Mouse (Mus musculus) forebrain, embryonic 13.5 days (tissue): ENCODE measurements around the gene Gng4. TPM values are rescaled to one million over a fixed set of nuclear protein-coding genes. Genes with fewer than 3 reads are reported as not detected.
A peak's percentile ranks its signal among the peaks of the same experiment; 100 is the strongest.
"Not testable (repeated sequence)": the region's sequence is repeated elsewhere in the genome, so short reads cannot be mapped to it uniquely, and the experiment has no call there.

Experiments
- ATAC-seq: fragments of 200-750 bp; cut with Nextera tagmentation; 2 replicates; pipeline ENCODE4 v1.8.0; 2017
- H3K27ac ChIP-seq: fragments of 300-500 bp; sonication (generic); 2 replicates; pipeline ENCODE4 v1.5.1; 2015; ENCODE audit warnings: inconsistent platforms, mild to moderate bottlenecking, moderate library complexity
- H3K27me3 ChIP-seq: fragments of 300-500 bp; sonication (generic); 2 replicates; pipeline ENCODE4 v1.6.1; 2015; ENCODE audit warnings: mild to moderate bottlenecking, inconsistent platforms
- H3K36me3 ChIP-seq: fragments of 300-500 bp; sonication (generic); 2 replicates; pipeline ENCODE4 v1.6.1; 2015; ENCODE audit warnings: mild to moderate bottlenecking, inconsistent platforms; ENCODE audit not compliant: poor library complexity, severe bottlenecking
- H3K4me1 ChIP-seq: fragments of 300-500 bp; sonication (generic); 2 replicates; pipeline ENCODE4 v1.6.1; 2015; ENCODE audit warnings: inconsistent platforms
- H3K4me2 ChIP-seq: fragments of 300-500 bp; sonication (generic); 2 replicates; pipeline ENCODE4 v1.6.1; 2015; ENCODE audit warnings: inconsistent platforms, mild to moderate bottlenecking, moderate library complexity
- H3K4me3 ChIP-seq: fragments of 300-500 bp; sonication (generic); 2 replicates; pipeline ENCODE4 v1.5.1; 2015; ENCODE audit warnings: mild to moderate bottlenecking, inconsistent platforms
- H3K9ac ChIP-seq: fragments of 300-500 bp; sonication (generic); 2 replicates; pipeline ENCODE4 v1.6.1; 2015; ENCODE audit warnings: mild to moderate bottlenecking, inconsistent platforms
- H3K9me3 ChIP-seq: fragments of 300-500 bp; sonication (generic); replicated peaks from 2 replicates; pipeline ENCODE4 v1.6.1; 2016; ENCODE audit warnings: inconsistent platforms
- WGBS: fragments of 180-500 bp; shearing (Covaris S2); methylation state at CpG from one replicate; pipeline ENCODE4 v1.1.7; 2015; 5-methylcytosine and 5-hydroxymethylcytosine counted together
- polyA plus RNA-seq: library from polyadenylated mRNA; unstranded; fragments of >200 nt; fragmentation: Nextera tagmentation; extraction: Ambion mirVana; gene quantifications from 2 replicates; pipeline ENCODE4 v1.2.1, GENCODE M21; 2015

The Gng4 gene
- polyA plus RNA-seq, 1 experiment from 2014 or later, result 7.4 TPM

DNA sequence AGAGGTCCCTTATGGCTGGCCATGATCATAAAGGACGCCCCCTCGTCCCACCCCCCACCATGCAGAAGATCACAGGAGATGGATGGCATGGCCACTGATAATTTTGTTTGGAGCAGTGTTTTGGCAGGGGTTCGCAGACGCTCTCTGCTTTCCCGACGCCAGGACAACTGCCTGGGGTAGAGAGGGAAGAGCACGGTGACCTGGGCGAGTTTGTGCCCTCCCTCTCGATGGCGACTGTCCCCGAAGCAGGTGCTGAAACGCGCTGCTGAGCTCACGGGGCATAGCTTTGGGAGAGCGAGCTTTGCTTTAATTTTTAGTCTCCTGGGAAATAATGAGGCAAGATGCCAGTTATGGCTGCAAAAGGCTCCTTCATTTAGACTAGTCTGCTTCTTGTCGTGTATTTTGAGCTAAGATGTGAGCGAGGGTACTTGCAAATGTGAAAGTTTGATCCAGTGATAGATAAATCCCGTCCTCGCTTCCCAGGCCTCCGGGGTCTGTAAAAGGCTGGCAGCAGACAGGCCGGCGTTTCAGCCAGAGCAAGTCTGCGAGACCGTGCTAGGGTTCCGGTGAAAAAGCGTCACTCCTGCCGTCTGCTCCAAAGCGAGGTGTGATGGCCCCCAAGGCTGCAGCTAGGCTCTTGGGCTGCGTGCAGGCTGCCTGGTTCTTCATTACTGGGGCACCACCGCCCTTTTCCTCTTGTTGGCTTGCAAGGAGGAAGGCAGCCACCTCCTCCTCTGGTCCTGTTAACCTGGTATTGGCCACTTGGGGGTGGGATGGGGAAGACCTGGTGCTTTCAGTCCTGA is 1.3 kb downstream of the Gng4 start:
- Histone ChIP-seq H3K9me3 (no peaks in the 10 kb centered on the region), H3K27me3 (peaks cover 42% of the 10 kb centered on the region), H3K27ac (no peak overlapping the region), H3K4me1 (peaks cover 17% of the 10 kb centered on the region), H3K4me3 (peak overlapping the region; percentile 49), H3K4me2 (peak overlapping the region; percentile 72), H3K36me3 (no peaks in the 10 kb centered on the region), H3K9ac (peak overlapping the region; percentile 45)
- WGBS, result 2% methylated on average over 30 of the region's 30 CpGs
- ATAC-seq, result peak; percentile 11

DNA sequence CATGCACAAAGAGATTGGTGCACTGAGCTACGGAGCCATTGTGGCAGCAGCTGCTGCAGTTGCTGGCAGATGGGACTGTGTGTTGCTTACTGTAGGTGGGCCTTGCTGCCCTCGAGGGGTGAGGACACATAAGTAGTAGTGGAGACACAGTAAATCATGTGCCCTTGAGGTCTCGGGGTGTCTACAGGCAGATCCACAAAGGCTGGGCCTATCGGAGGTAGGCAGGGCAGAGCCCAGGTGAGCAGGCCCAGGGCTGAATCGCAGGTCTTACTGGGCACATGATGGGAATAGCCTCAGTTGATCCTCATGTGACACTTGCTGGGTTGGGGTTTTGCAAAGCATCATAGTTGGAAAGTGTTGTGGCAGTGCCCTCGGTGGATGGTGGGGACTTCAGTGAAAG is 3.1 kb downstream of the Gng4 start:
- H3K27ac ChIP-seq, result no peak overlapping the region
- H3K4me1 ChIP-seq, result peaks cover 17% of the 10 kb centered on the region
- no peak for ATAC-seq
- no peak overlapping the region for H3K4me2 ChIP-seq
- no peaks in the 10 kb centered on the region for H3K36me3 ChIP-seq
- peaks cover 40% of the 10 kb centered on the region for H3K27me3 ChIP-seq
- H3K9me3 ChIP-seq, result no peaks in the 10 kb centered on the region
- H3K9ac ChIP-seq, result no peak overlapping the region
- no peak overlapping the region for H3K4me3 ChIP-seq
- 86% methylated on average over 6 of the region's 6 CpGs for WGBS

DNA sequence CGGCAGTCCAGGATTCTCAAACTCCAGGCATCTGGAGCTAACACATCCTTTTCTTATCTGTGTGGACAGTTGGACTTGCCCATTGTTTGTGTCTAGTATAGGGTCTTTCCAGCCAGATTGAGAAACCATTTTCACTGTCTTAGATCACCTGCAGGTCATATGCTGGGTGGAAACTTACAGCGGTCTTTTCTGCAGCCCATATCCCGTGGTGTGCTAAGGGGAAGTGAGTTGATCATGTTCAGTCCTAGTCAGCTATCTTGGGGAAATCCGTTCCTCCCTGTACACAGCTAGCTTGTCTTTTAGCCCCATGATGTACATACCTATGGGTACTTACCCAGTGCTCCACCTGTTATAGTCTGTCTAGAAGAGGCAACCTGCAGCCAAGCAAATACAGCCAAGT is 4.2 kb downstream of the Gng4 start:
- no peak overlapping the region for H3K4me2 ChIP-seq
- peaks cover 17% of the 10 kb centered on the region for H3K4me1 ChIP-seq
- no peaks in the 10 kb centered on the region for H3K9me3 ChIP-seq
- WGBS, result 96% methylated on average over 4 of the region's 4 CpGs
- no peak overlapping the region for H3K27ac ChIP-seq
- no peaks in the 10 kb centered on the region for H3K36me3 ChIP-seq
- H3K4me3 ChIP-seq, result no peak overlapping the region
- no peak for ATAC-seq
- peaks cover 33% of the 10 kb centered on the region for H3K27me3 ChIP-seq
- no peak overlapping the region for H3K9ac ChIP-seq

DNA sequence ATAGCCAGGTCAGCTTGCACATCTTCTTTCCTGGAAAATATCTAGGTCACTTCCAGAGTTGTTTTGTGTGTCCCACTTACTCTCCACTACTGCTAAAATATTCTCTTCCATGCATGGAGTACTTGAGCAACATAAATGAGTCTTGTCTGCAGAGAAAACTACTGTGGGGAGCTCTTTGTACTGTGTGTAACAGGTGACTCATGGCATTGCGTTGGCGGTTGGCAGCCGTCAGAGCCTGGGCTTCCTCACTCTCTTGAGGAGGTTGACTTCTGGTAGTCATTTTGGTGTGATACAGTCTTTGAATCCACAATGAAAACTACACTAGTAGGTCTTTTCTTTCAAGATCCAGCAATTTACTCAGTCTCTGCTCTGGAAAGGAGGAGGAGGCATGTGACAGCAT is 8.1 kb downstream of the Gng4 start:
- H3K36me3 ChIP-seq, result no peaks in the 10 kb centered on the region
- H3K9ac ChIP-seq, result no peak overlapping the region
- no peak overlapping the region for H3K27ac ChIP-seq
- 93% methylated on average over 3 of the region's 3 CpGs for WGBS
- H3K4me1 ChIP-seq, result no peaks in the 10 kb centered on the region
- no peaks in the 10 kb centered on the region; the same call in 1 of the 2 replicates for H3K27me3 ChIP-seq
- no peak for ATAC-seq
- H3K9me3 ChIP-seq, result no peaks in the 10 kb centered on the region
- no peak overlapping the region for H3K4me3 ChIP-seq
- H3K4me2 ChIP-seq, result no peak overlapping the region

DNA sequence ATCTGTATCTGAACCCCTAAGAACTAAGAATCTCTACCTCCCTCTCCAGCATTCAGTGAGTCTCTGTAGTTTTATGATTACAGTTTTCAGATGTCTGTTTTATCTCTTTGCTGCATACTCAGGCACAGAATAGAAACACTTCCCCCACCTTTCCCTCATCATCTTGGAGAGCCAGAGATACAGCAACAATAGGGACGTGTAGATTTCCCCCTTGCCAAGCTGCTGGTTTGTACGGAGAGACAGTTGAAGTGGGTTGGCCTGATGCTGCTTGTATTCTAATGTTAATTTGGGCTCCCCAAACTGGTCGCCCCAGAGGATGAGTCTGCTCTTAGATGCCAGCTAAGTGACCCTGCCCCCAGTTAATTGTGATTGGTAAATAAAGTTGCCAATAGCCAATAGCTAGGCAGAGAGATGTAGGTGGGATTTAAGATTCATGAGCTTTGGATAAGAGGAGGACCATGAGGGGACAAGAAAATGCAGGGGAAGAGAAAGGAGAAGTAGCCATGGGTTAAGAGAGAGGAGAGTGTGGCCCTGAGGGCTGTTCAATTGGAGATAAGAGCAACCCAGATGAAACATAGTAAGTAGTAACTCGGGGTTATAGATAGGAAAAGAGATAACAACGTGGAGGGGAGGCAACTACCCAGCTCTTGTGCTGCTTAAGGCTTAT is 11.4 kb downstream of the Gng4 start:
- no peak overlapping the region for H3K27ac ChIP-seq
- ATAC-seq, result no peak; the same call in 1 of the 2 replicates
- 28% methylated on average over 5 of the region's 5 CpGs for WGBS

DNA sequence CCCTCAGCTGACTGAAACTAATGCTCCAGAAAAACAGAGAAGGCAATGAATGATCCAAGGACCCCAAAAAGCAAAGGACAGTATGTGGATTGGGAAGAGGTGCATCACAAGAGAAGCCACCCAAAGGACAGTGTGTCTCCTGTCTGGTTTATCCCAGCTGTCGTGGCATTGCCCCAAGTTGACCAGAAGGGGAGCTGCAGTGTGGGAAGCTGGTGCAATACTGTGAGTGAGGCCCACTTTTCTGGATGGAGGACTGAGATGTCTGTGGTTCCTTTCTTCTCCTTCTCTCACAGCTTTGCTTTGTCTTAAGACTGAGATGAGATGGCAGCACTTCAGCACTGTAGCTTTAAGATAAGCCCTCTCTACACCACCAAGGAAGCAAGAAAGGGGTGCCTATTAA is 12.2 kb downstream of the Gng4 start:
- Histone ChIP-seq H3K4me3 (no peak overlapping the region), H3K4me1 (no peaks in the 10 kb centered on the region), H3K9ac (no peak overlapping the region), H3K27me3 (no peaks in the 10 kb centered on the region), H3K27ac (no peak overlapping the region), H3K36me3 (no peaks in the 10 kb centered on the region), H3K4me2 (no peak overlapping the region), H3K9me3 (no peaks in the 10 kb centered on the region)
- no peak for ATAC-seq
- WGBS, result 85% methylated on average over 1 of the region's 1 CpGs

More for the DNA sequence above, 11.4 kb downstream of the Gng4 start:
- Histone ChIP-seq H3K27me3 (no peaks in the 10 kb centered on the region), H3K4me3 (no peak overlapping the region), H3K9me3 (no peaks in the 10 kb centered on the region), H3K9ac (no peak overlapping the region), H3K4me1 (no peaks in the 10 kb centered on the region), H3K36me3 (no peaks in the 10 kb centered on the region), H3K4me2 (no peak overlapping the region)

DNA sequence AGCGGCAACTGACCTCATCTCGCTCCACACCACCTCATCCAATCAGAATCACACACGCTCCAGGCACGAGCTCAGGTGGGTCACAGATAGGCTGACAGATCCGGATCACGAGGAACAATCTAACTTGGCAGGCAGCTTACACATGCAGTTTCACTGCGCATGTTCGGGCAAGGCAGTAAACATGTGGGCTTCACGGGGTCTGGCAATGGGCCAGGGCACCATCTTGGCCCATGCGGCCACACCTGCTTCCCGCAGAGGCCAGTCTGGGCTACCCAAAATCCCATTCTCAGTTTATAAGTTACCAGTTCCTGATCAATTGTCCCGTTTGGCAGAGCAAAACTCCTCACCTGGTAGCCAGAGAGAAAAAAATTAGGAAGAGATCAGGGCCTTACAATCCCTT is 14.0 kb downstream of the Gng4 start:
- H3K27me3 ChIP-seq, H3K4me1 ChIP-seq, H3K4me3 ChIP-seq, ATAC-seq, H3K9me3 ChIP-seq, H3K36me3 ChIP-seq, H3K9ac ChIP-seq, H3K27ac ChIP-seq, H3K4me2 ChIP-seq: not testable (repeated sequence)
- WGBS, result 92% methylated on average over 12 of the region's 12 CpGs

DNA sequence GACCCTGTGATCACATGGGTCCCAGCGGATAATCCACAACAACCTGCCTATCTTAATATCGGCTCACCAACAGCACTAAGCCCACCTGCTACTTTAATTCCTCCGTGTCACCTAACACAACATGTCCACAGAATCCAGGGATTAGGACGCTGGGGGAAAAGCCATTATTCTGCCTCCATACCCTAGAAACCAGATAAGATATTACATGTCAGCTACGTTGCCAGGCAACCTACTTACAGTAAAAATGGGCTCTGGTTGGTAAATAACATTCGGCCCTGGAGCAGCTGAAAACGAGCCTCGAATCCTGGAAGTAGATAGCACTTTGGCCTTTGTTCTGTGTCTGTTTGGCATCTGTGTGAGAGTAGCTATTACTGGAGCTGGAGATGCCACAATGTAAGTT is 14.9 kb downstream of the Gng4 start:
- Histone ChIP-seq H3K9ac (no peak overlapping the region), H3K36me3 (no peaks in the 10 kb centered on the region), H3K9me3 (no peaks in the 10 kb centered on the region), H3K4me2 (no peak overlapping the region), H3K4me1 (no peaks in the 10 kb centered on the region), H3K27ac (no peak overlapping the region), H3K4me3 (no peak overlapping the region), H3K27me3 (no peaks in the 10 kb centered on the region)
- WGBS, result 81% methylated on average over 8 of the region's 8 CpGs
- ATAC-seq, result no peak

DNA sequence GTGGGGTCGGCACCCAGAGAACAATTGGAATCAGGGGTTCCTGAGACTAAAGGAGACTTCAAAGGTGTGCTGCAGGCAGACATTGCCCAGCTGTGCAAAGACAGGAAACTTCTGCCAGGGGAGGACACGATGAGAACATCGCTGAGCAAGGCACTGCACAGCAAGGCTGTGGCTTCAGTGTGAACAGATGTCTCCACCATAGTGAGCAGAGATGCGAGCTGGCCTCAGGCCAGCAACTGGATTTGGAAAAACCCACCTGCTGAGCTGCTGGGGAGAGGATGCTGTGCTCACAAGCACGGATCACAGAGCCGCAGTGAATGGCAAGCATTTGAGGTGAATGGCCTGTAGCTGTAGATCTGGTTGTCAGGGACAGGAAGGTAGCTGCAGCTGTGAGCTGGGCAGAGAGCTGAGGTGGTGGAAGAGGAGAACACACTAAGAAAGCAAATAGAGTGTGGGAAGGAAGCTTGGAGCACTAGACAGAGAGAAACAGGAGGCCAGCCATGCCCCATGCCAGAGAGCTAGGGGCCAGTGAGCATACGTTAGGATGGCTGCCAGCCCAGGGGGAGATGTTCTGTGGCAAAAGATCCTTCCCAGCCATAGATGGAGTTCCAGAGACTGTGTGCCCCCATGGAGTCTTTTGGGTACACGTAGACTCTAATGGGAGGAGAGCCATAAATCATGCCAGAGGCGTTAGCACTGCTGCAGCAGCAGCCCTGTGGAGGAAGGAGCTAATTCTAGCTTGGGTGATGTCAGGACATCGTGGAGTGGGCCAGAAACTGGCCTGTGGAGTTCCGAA is 24.7 kb downstream of the Gng4 start:
- Histone ChIP-seq H3K4me3 (no peak overlapping the region), H3K9me3 (no peaks in the 10 kb centered on the region), H3K27ac (no peak overlapping the region), H3K36me3 (no peaks in the 10 kb centered on the region), H3K4me1 (peaks cover 12% of the 10 kb centered on the region), H3K27me3 (no peaks in the 10 kb centered on the region), H3K4me2 (no peak overlapping the region), H3K9ac (no peak overlapping the region)
- WGBS, result 40% methylated on average over 11 of the region's 11 CpGs
- peak; percentile 79 for ATAC-seq

DNA sequence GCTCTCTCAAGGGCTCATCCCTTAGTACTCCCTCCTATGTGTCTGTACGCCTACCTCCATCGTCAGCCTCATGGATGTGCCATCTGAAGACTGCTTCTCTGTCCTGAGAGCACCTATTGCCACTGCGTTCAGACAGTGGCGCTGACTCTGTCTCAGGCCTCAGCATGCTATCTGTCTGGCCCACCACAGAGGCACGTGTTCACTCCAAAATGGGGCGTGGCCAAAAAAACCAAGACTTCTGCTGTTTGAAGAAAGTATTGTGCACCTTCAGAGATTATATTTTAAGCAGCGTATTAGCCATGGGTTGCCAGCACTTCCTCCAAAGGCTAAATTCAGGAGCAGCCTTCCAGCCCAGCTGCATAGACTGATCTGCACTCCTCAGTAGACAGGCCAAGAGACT is 27.0 kb downstream of the Gng4 start:
- peaks cover 12% of the 10 kb centered on the region for H3K4me1 ChIP-seq
- H3K9ac ChIP-seq, result no peak overlapping the region
- no peaks in the 10 kb centered on the region for H3K27me3 ChIP-seq
- H3K27ac ChIP-seq, result no peak overlapping the region
- no peaks in the 10 kb centered on the region for H3K36me3 ChIP-seq
- WGBS, result 89% methylated on average over 7 of the region's 7 CpGs
- no peaks in the 10 kb centered on the region for H3K9me3 ChIP-seq
- H3K4me2 ChIP-seq, result no peak overlapping the region
- no peak for ATAC-seq
- no peak overlapping the region for H3K4me3 ChIP-seq

DNA sequence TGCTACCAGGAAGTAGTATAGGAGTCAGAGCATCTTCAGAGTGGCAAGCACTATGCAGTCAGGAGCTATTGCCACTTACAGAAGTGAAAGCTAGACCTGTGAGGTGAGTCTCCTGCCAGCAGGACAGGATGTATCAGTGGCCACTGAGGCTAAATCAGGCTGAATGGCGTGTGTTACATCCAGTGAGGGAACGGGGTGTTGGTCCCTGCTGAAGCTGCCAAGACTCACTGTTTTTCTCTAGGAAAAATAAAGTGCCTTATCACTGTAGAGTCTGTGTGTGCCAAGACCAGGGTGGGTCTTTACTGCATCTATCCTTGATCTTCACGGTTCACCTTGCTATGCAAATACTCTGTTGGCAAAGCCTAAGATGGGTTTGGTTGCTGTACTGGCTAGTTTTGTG is 34.8 kb downstream of the Gng4 start:
- WGBS, result 91% methylated on average over 3 of the region's 3 CpGs

More for the DNA sequence above, 34.8 kb downstream of the Gng4 start:
- H3K9ac ChIP-seq, result no peak overlapping the region
- no peaks in the 10 kb centered on the region; the same call in 1 of the 2 replicates for H3K9me3 ChIP-seq
- H3K4me3 ChIP-seq, result no peak overlapping the region
- H3K4me1 ChIP-seq, result no peaks in the 10 kb centered on the region
- no peak overlapping the region for H3K27ac ChIP-seq
- no peaks in the 10 kb centered on the region for H3K27me3 ChIP-seq
- no peak for ATAC-seq
- no peaks in the 10 kb centered on the region for H3K36me3 ChIP-seq
- no peak overlapping the region for H3K4me2 ChIP-seq
